Mouse (Mus musculus): ENCODE results near the gene Gas2l1. TPM values are rescaled to one million over a fixed set of nuclear protein-coding genes. Genes with fewer than 3 reads are reported as not detected.

Gas2l1 gene
- polyA plus RNA-seq, 1 experiment from 2014 or later = 26.0 TPM

DNA sequence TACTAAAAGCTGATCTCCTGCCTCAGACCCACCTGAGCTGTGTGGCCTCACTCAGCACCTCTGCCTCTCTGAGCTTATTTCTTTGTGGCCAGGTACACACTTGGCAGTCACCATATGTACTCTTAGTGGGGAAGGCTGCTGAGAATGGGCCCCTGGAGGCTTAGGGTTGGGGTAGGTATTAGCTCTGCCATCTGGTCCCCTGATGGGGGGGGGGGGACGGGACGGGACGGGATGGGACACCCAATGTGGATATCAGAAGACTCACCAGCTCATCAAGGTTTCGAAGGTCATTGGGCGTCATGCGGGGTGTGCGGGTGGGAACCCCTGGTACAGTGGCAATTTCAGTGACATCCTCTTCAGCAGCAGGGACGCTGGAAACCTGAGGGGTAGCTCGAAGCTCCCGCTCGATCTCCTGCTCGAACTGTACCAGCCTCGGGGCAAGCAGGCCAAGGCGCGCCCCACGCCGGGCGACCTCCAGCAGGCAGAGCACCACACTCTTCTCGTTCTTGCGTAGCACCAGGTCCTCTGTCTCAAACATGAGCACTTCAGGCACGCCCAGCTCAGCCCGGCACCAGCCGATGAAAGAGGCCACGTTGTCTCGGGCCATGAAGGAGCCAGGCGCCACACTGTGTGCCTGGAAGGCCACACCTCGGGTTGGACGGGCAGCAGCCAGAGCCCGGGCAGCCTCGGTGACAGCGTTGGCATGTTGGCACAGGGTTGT is 1.4 kb downstream of the Gas2l1 start:
- no peak for ATAC-seq (ENCODE audit: low FRiP score)
- 58% methylated on average over 31 of the region's 31 CpGs for WGBS
- Histone ChIP-seq H3K9ac (replicated peaks) (peak overlapping the region; percentile 76; the same call in 1 of the 2 replicates), H3K27ac (replicated peaks) (no peak overlapping the region), H3K9me3 (replicated peaks) (no peaks in the 10 kb centered on the region), H3K4me3 (replicated peaks) (peak overlapping the region; percentile 89), H3K4me1 (peaks cover 59% of the 10 kb centered on the region), H3K27me3 (replicated peaks) (peaks cover 53% of the 10 kb centered on the region), H3K4me2 (peak overlapping the region; percentile 95), H3K36me3 (peaks cover 12% of the 10 kb centered on the region)

DNA sequence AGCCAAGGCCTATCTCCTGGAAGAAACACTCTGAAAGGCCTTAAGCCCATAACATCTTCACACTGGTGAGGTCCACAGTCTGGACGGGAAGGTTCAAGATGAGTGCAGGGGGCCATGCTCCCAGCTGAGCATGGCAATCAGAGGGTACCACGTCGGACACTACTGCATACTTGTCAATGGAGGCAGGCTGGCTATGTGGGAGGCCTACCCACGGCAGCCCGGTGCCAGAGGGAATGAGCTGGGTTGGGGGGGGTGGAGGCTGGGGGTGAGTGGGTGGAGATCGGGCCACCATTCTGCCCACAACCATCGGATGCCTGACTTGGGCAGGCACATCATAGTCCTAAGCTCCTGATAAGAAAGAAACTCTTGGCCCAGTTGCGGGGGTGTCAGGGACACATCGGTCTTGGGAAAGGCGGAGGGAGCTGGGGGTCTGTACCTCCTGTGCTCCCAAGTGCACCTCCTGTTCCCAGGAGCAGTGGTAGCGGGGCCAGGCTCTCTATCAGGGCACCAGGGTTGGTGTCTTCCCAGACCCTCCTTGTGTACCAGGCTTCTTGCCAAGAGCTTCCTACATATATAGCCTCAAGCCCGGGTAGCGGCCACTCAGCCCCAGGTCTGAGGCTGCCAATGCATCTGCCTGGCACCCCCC is 2.1 kb downstream of the Gas2l1 start:
- H3K4me3 ChIP-seq (replicated peaks) = 0 out of 2 replicates have a peak overlapping the region, but pooled peaks have one; percentile 27
- peaks cover 5% of the 10 kb centered on the region for H3K36me3 ChIP-seq
- H3K27ac ChIP-seq (replicated peaks) = no peak overlapping the region
- ATAC-seq (ENCODE audit: low FRiP score) = no peak
- H3K4me1 ChIP-seq = peaks cover 65% of the 10 kb centered on the region
- H3K27me3 ChIP-seq (replicated peaks) = peaks cover 53% of the 10 kb centered on the region
- H3K9ac ChIP-seq (replicated peaks) = no peak overlapping the region; the same call in 1 of the 2 replicates
- peak overlapping the region; percentile 95 for H3K4me2 ChIP-seq
- 58% methylated on average over 13 of the region's 13 CpGs for WGBS
- H3K9me3 ChIP-seq (replicated peaks) = no peaks in the 10 kb centered on the region

DNA sequence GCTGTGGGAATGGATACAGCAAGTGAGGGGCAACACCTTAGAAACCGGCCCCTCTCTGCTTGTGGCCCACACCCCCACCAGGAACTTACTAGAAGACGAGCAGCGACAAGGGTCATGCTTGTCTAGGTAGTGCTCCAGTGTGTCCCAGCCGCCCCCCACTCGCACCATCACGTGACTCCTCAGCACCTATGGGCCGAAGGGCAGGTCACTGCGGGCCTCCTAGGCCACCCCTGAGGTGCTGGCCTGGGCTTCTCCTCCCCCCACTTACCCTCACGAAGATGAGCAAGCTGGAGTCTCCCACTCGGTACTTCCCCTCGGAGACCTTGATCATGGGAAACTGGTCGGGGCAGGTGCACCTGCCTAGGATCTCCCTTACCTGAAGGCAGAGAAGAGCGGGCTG is 2.8 kb downstream of the Gas2l1 start:
- peaks cover 72% of the 10 kb centered on the region for H3K4me1 ChIP-seq
- H3K27me3 ChIP-seq (replicated peaks) = peaks cover 56% of the 10 kb centered on the region
- H3K36me3 ChIP-seq = no peaks in the 10 kb centered on the region; the same call in 1 of the 2 replicates
- H3K9me3 ChIP-seq (replicated peaks) = no peaks in the 10 kb centered on the region
- WGBS = 20% methylated on average over 13 of the region's 13 CpGs
- H3K9ac ChIP-seq (replicated peaks) = no peak overlapping the region; the same call in 1 of the 2 replicates
- ATAC-seq (ENCODE audit: low FRiP score) = no peak
- H3K4me3 ChIP-seq (replicated peaks) = peak overlapping the region; percentile 27
- H3K4me2 ChIP-seq = peak overlapping the region; percentile 95
- H3K27ac ChIP-seq (replicated peaks) = no peak overlapping the region

DNA sequence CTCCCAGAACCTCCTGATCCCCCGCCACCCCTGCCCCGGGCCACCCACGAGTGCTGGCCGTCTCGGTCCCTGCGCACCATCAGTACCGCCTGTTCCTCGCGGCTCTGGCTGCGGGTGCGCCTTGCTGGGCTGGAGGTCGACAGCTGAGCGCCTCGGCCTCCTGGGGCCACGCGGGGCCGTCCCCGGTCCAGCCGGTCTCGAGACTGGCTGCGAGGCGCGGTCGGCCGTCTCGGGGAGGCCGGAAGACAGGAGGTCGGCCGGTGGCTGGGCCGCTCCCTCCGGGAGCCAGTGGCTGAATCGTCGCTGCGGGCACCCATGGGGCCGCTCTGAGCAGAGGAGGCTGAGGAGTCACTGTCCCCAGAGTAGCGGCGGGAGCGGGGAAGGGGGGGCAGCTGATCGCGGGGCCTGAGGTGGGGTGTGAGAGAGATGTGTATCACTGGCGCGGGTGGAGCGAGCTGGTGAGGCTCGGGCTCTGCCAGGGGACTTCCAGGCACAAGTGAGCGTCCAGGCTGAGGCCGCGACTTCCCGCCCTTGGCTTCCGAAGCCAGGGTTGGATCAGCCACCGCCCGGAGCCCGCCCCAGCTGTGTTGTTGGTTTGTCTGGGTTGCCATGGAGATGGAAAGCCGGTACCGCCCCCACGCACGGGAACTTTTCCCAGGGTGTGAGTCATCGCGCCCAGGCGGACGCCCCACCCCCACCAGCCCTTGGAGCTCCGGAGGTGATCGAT is 3.6 kb downstream of the Gas2l1 start:
- no peak for ATAC-seq (ENCODE audit: low FRiP score)
- H3K27me3 ChIP-seq (replicated peaks) = peaks cover 64% of the 10 kb centered on the region
- H3K27ac ChIP-seq (replicated peaks) = no peak overlapping the region
- H3K36me3 ChIP-seq = no peaks in the 10 kb centered on the region; the same call in 1 of the 2 replicates
- H3K4me2 ChIP-seq = peak overlapping the region; percentile 95
- H3K9me3 ChIP-seq (replicated peaks) = no peaks in the 10 kb centered on the region
- H3K4me1 ChIP-seq = peaks cover 78% of the 10 kb centered on the region
- peak overlapping the region; percentile 27 for H3K4me3 ChIP-seq (replicated peaks)
- H3K9ac ChIP-seq (replicated peaks) = peak overlapping the region; percentile 14; the same call in 1 of the 2 replicates
- 4% methylated on average over 62 of the region's 62 CpGs for WGBS

DNA sequence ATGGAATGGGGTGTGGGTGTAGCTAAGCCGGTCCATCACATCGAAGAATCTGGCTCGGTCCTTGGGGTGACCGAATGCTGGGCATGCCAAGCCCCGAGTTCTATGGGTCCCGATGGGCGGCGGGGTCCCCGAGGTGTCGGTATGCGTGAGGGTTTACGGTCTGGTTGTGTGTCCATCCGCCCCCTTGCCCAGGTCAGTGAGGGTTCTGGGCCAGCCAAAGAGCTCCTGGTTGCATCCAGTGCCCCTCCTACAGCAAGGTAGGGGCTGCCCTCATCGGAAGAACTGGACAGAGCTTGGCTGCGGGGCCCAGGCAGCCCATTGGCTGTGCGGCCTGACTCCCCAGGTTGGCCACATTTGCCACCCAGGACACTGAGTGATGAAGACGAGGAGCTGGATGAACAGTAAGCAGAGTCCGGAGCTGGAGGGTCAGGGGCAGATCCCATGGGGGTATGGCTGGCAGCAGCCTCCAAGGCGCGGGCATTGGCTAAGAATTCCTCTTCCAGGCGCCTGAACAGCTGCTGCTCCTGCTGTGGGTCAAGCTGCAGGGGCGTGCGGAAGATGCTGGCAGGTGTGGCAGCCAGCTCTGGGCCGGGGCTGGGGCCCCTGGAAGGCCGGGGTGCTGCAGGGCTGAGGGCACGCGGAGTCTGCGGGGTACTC is 4.2 kb downstream of the Gas2l1 start:
- Histone ChIP-seq H3K27me3 (replicated peaks) (peaks cover 71% of the 10 kb centered on the region), H3K27ac (replicated peaks) (no peak overlapping the region), H3K9me3 (replicated peaks) (no peaks in the 10 kb centered on the region), H3K4me3 (replicated peaks) (peak overlapping the region; percentile 27; the same call in 1 of the 2 replicates), H3K36me3 (no peaks in the 10 kb centered on the region; the same call in 1 of the 2 replicates), H3K4me1 (peaks cover 84% of the 10 kb centered on the region), H3K4me2 (peak overlapping the region; percentile 95), H3K9ac (replicated peaks) (no peak overlapping the region)
- ATAC-seq (ENCODE audit: low FRiP score) = no peak
- 55% methylated on average over 28 of the region's 28 CpGs for WGBS

DNA sequence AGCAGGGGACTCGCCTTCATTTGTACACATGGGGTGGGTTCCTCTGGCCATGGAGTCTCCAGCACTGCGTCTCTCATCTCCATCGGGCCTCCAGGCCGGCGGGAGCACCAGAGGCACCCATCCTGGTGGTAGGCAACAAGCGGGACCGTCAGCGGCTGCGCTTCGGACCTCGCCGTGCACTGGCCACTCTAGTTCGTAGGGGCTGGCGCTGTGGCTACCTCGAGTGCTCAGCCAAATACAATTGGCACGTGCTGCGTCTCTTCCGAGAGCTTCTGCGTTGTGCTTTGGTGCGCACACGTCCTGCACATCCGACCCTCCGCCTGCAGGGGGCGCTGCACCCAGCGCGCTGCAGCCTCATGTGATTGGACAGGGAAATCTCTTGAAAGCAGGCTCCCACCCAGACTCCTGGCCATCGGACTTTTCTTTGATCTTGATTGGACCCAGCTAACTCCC is 5.4 kb downstream of the Gas2l1 start:
- Histone ChIP-seq H3K36me3 (no peaks in the 10 kb centered on the region; the same call in 1 of the 2 replicates), H3K9me3 (replicated peaks) (no peaks in the 10 kb centered on the region), H3K4me3 (replicated peaks) (no peak overlapping the region), H3K27me3 (replicated peaks) (peaks cover 82% of the 10 kb centered on the region), H3K9ac (replicated peaks) (no peak overlapping the region), H3K4me1 (peaks cover 79% of the 10 kb centered on the region), H3K4me2 (no peak overlapping the region), H3K27ac (replicated peaks) (no peak overlapping the region)
- ATAC-seq (ENCODE audit: low FRiP score) = no peak
- whole genome bisulfite sequencing = 9% methylated on average over 27 of the region's 27 CpGs

DNA sequence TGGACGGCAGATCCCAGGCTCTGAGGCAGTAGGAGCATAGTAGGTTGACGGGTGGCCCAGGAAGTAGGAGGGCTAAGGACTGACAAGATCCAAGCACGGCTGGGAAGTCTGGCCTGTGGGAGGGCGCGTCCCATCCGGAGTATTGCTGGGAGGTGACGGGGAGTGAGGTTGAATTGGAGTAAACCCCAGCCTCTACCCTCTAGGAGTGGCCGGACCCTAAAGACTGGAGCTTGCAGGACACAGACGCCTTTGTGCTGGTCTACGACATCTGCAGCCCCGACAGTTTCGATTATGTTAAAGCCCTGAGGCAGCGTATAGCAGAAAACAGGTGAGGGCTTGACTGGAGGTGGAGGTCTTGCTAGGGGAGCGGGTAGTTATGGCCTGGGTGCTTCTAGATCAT is 5.9 kb downstream of the Gas2l1 start:
- no peak overlapping the region for H3K4me2 ChIP-seq
- H3K4me1 ChIP-seq = peaks cover 74% of the 10 kb centered on the region
- ATAC-seq (ENCODE audit: low FRiP score) = no peak
- no peak overlapping the region for H3K9ac ChIP-seq (replicated peaks)
- H3K4me3 ChIP-seq (replicated peaks) = no peak overlapping the region
- no peaks in the 10 kb centered on the region; the same call in 1 of the 2 replicates for H3K36me3 ChIP-seq
- H3K27me3 ChIP-seq (replicated peaks) = peaks cover 82% of the 10 kb centered on the region
- H3K9me3 ChIP-seq (replicated peaks) = no peaks in the 10 kb centered on the region
- WGBS = 24% methylated on average over 14 of the region's 14 CpGs
- H3K27ac ChIP-seq (replicated peaks) = no peak overlapping the region

DNA sequence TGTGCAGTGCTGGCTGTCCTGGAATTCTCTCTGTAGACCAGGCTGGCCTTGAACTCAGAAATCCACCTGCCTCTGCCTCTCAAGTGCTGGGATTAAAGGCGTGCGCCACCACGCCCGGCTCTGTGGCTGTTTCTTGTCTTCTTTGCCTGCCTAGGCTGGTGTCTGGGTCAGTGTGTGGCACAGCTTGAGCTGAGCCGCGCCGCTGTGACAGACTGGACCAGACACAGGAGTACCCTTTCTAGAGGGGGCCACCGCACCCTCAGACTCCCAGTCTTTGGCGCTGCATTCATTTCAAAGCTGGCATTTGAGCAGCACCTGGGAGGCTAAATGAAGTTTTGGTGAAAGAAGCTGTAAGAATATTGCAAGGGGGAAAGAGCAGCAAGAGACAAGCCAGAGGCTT is 6.3 kb downstream of the Gas2l1 start:
- no peak overlapping the region for H3K9ac ChIP-seq (replicated peaks)
- H3K9me3 ChIP-seq (replicated peaks) = no peaks in the 10 kb centered on the region
- no peak overlapping the region for H3K4me3 ChIP-seq (replicated peaks)
- ATAC-seq (ENCODE audit: low FRiP score) = no peak
- H3K27me3 ChIP-seq (replicated peaks) = peaks cover 79% of the 10 kb centered on the region
- no peaks in the 10 kb centered on the region; the same call in 1 of the 2 replicates for H3K36me3 ChIP-seq
- H3K4me1 ChIP-seq = peaks cover 69% of the 10 kb centered on the region
- no peak overlapping the region; the same call in 1 of the 2 replicates for H3K4me2 ChIP-seq
- H3K27ac ChIP-seq (replicated peaks) = no peak overlapping the region
- WGBS = 40% methylated on average over 9 of the region's 9 CpGs

DNA sequence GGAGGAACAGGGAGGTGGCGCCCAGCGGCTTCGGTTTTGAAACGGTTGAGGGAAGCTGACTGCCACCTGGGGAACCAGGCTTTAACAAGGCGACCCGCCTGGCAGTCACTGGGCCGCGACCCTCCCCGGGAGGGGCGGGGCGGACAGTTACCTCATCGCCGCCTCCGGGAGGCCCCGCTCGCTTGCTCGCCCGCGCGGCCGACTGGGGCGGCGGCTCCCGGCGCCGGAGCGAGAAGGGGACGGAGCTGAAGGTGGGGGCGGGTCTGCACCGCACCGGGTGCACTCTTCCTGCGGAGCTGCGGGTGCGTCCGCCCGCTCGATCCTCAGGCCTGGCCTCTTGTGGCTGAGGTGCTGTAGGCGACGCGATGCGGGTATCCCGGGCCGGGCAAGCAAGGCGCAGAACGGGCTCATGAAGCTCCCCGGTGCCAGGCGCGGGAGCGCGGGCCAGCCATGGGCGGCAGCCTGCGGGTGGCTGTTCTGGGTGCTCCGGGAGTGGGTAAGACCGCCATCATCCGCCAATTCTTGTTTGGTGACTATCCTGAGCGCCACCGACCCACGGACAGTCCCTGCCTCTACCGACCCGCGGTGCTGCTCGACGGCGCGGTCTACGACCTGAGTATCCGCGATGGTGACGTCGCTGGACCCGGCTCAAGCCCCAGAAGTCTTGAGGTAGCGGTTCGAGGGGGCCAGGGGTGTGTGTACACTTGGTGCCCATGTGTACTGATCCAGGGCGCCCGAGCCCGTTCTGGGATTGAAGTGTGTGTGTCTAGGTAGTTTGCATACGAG is 7.1 kb downstream of the Gas2l1 start, which contains the start of gene Rasl10a:
Rasl10a (plus strand) TSS at position 273 of the 786 bp plus-strand sequence.
- no peak within 1 kb of the TSS for H3K27ac ChIP-seq (replicated peaks)
- H3K9ac ChIP-seq (replicated peaks) = peak within 1 kb of the TSS; percentile 50
- H3K9me3 ChIP-seq (replicated peaks) = no peaks in the 10 kb centered on the region
- peak; percentile 24; the same call in 1 of the 2 replicates for ATAC-seq (ENCODE audit: low FRiP score)
- 2% methylated on average over 77 of the region's 77 CpGs for WGBS
- peak within 1 kb of the TSS; percentile 47 for H3K4me3 ChIP-seq (replicated peaks)
- H3K27me3 ChIP-seq (replicated peaks) = peaks cover 71% of the 10 kb centered on the region
- no peaks in the 10 kb centered on the region; the same call in 1 of the 2 replicates for H3K36me3 ChIP-seq
- peaks cover 62% of the 10 kb centered on the region for H3K4me1 ChIP-seq
- peak within 1 kb of the TSS; percentile 96 for H3K4me2 ChIP-seq

DNA sequence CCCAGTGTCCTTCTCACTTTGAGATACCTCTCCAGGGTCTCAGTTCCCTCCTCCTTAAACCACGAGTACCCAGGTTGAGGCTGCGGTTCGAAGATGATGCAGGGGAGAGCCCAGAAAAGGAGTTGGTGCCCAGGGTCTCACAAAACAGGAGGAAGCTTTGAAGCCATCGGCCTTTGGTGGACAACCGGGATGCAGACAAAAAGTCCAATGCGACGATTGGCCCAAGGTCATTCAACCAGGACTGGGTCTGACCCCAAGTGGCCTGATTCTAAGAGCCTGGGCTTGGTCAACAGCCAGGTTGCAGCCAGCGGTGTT is 7.6 kb downstream of the Gas2l1 start:
- no peaks in the 10 kb centered on the region; the same call in 1 of the 2 replicates for H3K36me3 ChIP-seq
- peak overlapping the region; percentile 47 for H3K4me3 ChIP-seq (replicated peaks)
- H3K4me2 ChIP-seq = peak overlapping the region; percentile 96
- peak overlapping the region; percentile 50 for H3K9ac ChIP-seq (replicated peaks)
- peaks cover 66% of the 10 kb centered on the region for H3K27me3 ChIP-seq (replicated peaks)
- WGBS = 18% methylated on average over 8 of the region's 8 CpGs
- H3K27ac ChIP-seq (replicated peaks) = no peak overlapping the region
- peaks cover 57% of the 10 kb centered on the region for H3K4me1 ChIP-seq
- no peaks in the 10 kb centered on the region for H3K9me3 ChIP-seq (replicated peaks)
- no peak for ATAC-seq (ENCODE audit: low FRiP score)

Data from neural tube, embryonic 15.5 days (tissue).